Mouse (Mus musculus) intestine, embryonic 16.5 days (tissue): ENCODE results near the gene Tmem97. TPM values are rescaled to one million over a fixed set of nuclear protein-coding genes. Genes with fewer than 3 reads are reported as not detected.
"Not testable (repeated sequence)": the region's sequence is repeated elsewhere in the genome, so short reads cannot be mapped to it uniquely, and the experiment has no call there.

ENCODE experiments used
- ATAC-seq: fragments of 200-750 bp; cut with Nextera tagmentation; 2 replicates; pipeline ENCODE4 v1.8.0; 2017; ENCODE audit warnings: moderate TSS enrichment, moderate library complexity
- H3K27ac ChIP-seq: fragments of 300-500 bp; sonication (generic); 2 replicates; pipeline ENCODE4 v1.5.1; 2014; ENCODE audit warnings: mild to moderate bottlenecking, low read length
- H3K27me3 ChIP-seq: fragments of 300-500 bp; sonication (generic); replicated peaks from 2 replicates; pipeline ENCODE4 v1.6.1; 2014; ENCODE audit warnings: low read length, control low read depth, mixed read lengths; ENCODE audit not compliant: control insufficient read depth, insufficient read depth
- H3K36me3 ChIP-seq: fragments of 300-500 bp; sonication (generic); 2 replicates; pipeline ENCODE4 v1.6.1; 2014; ENCODE audit warnings: low read length, control low read depth; ENCODE audit not compliant: control insufficient read depth, insufficient read depth
- H3K4me1 ChIP-seq: fragments of 300-500 bp; sonication (generic); 2 replicates; pipeline ENCODE4 v1.6.1; 2014; ENCODE audit warnings: low read length, control low read depth, mixed read lengths; ENCODE audit not compliant: control insufficient read depth, insufficient read depth
- H3K4me2 ChIP-seq: fragments of 300-500 bp; sonication (generic); 2 replicates; pipeline ENCODE4 v1.6.1; 2014; ENCODE audit warnings: low read depth, low read length, control low read depth
- H3K4me3 ChIP-seq: fragments of 300-500 bp; sonication (generic); 2 replicates; pipeline ENCODE4 v1.5.1; 2014; ENCODE audit warnings: mild to moderate bottlenecking, low read length
- H3K9ac ChIP-seq: fragments of 300-500 bp; sonication (generic); 2 replicates; pipeline ENCODE4 v1.6.1; 2014; ENCODE audit warnings: low read depth, low read length
- H3K9me3 ChIP-seq: fragments of 300-500 bp; sonication (generic); 2 replicates; pipeline ENCODE4 v1.6.1; 2016; ENCODE audit warnings: low read length, control low read depth; ENCODE audit not compliant: control insufficient read depth
- WGBS: fragments of 180-500 bp; shearing (Covaris S2); extraction: QIAGEN DNeasy Blood & Tissue Kit; methylation state at CpG from one replicate; pipeline ENCODE4 v1.1.7; 2014; 5-methylcytosine and 5-hydroxymethylcytosine counted together
- polyA plus RNA-seq: library from polyadenylated mRNA; unstranded; fragments of >200 nt; fragmentation: Nextera tagmentation; extraction: Ambion mirVana; gene quantifications from 2 replicates; pipeline ENCODE4 v1.2.1, GENCODE M21; 2015

Gene Tmem97
- 228 and 248 TPM in 2 replicates for polyA plus RNA-seq

DNA sequence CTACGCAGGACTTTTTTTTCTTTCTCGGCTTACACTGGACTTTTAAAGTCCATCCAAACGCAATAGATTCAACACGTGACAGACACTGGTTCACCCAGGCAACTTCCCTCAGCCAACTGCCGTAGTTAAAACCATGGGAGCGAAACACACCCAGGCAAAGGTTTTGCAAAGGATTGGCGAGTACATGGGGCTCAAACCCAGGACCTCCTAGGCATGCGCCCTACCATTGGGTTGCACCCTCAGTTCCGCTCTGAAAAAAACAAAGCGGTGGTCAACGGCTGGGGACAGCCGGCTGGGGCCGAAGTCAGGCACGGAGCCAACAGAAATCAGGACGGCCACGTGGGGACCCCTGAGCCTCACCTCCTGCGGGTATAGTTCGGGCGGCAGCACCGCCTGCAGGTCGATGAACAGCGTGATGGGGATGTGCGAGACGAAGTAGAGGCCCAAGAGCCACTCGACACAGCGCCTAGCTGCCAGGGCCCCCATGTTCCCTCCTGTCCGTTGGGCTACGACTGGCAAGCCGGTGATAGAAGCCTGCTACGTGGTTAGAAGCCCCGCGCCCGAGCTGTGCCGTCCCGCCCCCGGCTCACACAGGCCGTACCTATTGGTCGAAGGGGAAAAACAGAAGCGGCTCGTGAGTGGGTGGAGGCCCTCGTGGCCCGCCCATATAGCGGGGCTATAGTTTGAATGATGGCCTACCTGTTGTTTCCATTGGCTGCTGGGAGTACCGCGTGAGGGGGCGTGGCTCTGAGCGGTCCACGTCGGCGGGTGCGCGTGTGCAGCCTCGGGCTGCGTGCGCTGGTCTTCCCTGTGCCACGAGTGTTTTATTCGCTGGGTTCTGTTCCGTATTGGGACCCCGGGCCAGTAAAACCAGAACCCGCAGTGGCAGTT is at the start of gene Tmem97:
Tmem97 (minus strand) TSS at position 610 of the 891 bp plus-strand sequence.
- under 1% methylated on average over 60 of the region's 60 CpGs for WGBS
- Histone ChIP-seq H3K36me3 (no peaks in the 10 kb centered on the region), H3K4me1 (peaks cover 20% of the 10 kb centered on the region), H3K4me3 (peak within 1 kb of the TSS; percentile 68), H3K27me3 (no peaks in the 10 kb centered on the region), H3K4me2 (peak within 1 kb of the TSS; percentile 72), H3K9ac (peak within 1 kb of the TSS; percentile 78), H3K27ac (peak within 1 kb of the TSS; percentile 84), H3K9me3 (no peaks in the 10 kb centered on the region)
- ATAC-seq = peak; percentile 99

DNA sequence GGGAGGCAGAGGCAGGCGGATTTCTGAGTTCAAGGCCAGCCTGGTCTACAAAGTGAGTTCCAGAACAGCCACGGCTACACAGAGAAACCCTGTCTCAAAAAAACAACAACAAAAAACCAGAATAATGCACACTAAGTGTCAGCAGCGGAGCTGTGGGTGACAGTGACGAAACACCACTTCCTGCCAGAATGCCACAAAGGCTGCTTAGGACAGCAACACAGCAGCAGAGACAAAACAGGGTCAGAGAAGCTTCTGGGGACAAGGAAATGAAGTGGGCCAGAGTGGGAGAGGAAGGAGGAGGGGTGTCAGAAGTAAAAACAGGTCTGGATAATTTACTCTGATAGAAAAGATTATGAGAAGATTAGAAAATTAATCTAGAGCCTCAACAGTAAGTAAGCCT is 49.5 kb upstream of the Tmem97 start:
- 76% methylated on average over 4 of the region's 4 CpGs for WGBS
- Histone ChIP-seq H3K27ac (no peak overlapping the region), H3K36me3 (no peaks in the 10 kb centered on the region), H3K27me3 (no peaks in the 10 kb centered on the region), H3K9ac (no peak overlapping the region), H3K4me2 (no peak overlapping the region), H3K4me3 (no peak overlapping the region), H3K9me3 (no peaks in the 10 kb centered on the region), H3K4me1 (no peaks in the 10 kb centered on the region)
- no peak for ATAC-seq

DNA sequence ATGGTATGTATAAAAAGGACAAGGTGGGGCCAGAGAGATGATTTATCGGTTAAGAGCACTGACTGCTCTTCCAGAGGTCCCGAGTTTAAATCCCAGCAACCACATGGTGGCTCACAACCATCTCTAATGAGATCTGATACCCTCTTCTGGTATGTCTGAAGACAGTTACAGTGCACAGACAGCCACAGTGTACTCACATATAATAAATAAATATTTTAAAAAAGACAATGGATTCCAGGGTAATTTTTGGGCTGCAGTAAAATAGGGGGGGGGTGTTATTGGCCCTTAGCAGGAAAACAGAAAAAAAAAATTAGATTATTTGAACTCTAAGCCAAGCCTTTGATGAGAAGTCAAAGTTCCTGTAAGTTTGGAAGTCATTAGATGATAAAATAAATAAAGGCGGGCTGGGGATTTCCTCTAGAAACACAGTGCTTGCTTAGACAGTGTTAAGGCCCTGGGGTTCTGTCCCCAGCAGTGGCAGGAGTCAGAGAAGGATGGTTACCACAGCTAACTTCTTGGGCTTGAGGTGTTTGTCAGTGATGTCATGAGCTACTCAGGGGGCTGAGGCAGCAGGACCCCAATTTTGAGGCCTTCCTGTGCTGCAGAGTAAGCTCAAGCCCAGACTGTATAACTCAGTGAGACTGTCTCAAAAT is 48.3 kb upstream of the Tmem97 start:
- Histone ChIP-seq H3K4me3 (no peak overlapping the region), H3K9me3 (no peaks in the 10 kb centered on the region), H3K4me2 (no peak overlapping the region), H3K27ac (no peak overlapping the region), H3K27me3 (no peaks in the 10 kb centered on the region), H3K36me3 (no peaks in the 10 kb centered on the region), H3K4me1 (no peaks in the 10 kb centered on the region), H3K9ac (no peak overlapping the region)
- 64% methylated on average over 3 of the region's 3 CpGs for WGBS
- ATAC-seq = no peak

DNA sequence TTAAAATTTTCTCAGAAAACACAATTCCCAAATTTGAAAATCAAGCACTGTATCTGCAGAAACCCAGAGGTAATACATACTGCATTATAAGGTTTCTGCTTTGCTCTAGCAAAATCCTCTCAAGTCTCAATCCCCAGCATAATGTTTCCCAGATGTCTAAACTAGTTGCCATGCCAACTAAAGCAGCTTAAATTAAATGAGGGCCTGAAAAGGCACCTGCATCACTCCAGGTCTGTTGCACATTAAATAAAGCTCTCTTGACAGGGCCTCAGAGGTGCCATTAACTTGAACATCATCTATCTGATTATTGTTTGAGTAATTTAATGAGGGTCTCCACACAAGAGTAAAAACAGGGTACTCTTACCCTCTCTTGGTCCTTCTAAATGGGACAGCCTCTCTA is 46.2 kb upstream of the Tmem97 start:
- H3K36me3 ChIP-seq = no peaks in the 10 kb centered on the region
- H3K9ac ChIP-seq = no peak overlapping the region
- no peak overlapping the region for H3K4me2 ChIP-seq
- no peaks in the 10 kb centered on the region for H3K9me3 ChIP-seq
- no peak overlapping the region for H3K4me3 ChIP-seq
- H3K27ac ChIP-seq = no peak overlapping the region
- ATAC-seq = no peak
- H3K27me3 ChIP-seq = no peaks in the 10 kb centered on the region
- no peaks in the 10 kb centered on the region for H3K4me1 ChIP-seq

DNA sequence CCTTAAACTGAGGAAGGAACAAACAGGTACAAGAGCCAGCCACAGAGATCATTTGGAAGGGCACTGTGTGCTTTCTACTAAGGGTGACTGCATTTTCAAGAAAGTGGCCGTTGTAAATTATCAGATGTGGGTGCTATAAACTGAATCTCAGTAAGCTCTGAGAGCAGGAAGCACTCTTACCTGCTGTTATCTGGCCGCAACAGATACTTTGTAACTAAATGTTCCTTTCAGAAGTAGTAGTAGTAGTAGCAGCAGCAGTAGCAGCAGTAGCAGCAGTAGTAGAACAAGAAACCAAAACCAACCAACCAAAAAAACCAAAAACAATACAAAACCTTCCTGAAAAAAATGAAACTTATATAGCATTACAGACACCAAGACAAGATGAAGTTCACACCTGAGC is 45.2 kb upstream of the Tmem97 start:
- Histone ChIP-seq H3K4me3 (no peak overlapping the region), H3K4me2 (no peak overlapping the region), H3K9ac (no peak overlapping the region), H3K27me3 (no peaks in the 10 kb centered on the region), H3K9me3 (no peaks in the 10 kb centered on the region), H3K36me3 (no peaks in the 10 kb centered on the region), H3K4me1 (no peaks in the 10 kb centered on the region), H3K27ac (no peak overlapping the region)
- WGBS = 69% methylated on average over 2 of the region's 2 CpGs
- ATAC-seq = no peak

DNA sequence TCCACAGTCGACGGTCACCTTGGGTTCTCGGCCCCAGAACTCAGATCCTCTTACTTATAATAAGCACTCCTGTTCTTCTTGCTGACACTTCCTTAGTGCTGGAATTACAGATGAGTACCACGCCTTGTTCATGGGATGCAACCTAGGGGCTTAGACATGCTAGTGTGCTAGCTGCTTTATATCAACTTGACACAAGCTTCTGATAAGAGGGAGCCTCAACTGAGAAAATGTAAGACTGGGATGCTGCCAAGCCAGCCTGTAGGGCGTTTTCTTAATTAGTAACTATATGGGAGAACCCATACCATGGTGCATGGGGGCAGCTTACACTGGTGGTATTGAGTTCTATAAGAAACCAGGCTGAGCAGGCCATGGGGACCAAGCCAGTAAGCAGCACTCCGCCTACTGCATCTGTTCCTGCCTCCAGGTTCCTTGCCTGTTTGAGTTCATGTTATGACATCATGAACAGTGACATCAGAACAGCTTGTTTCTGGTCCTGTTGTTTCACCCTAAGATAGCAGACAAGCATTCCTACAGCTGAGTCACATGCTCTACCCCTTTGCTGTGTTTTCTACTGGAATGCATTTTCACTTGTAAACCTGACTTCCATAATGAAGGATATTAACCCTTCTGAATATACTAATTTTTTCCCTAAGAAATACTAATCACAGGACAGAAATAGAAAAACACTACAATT is 43.8 kb upstream of the Tmem97 start:
- no peaks in the 10 kb centered on the region for H3K27me3 ChIP-seq
- no peak overlapping the region for H3K27ac ChIP-seq
- no peak overlapping the region for H3K4me2 ChIP-seq
- H3K4me3 ChIP-seq = no peak overlapping the region
- WGBS = 81% methylated on average over 6 of the region's 6 CpGs
- H3K36me3 ChIP-seq = no peaks in the 10 kb centered on the region
- ATAC-seq = no peak
- H3K9ac ChIP-seq = no peak overlapping the region
- no peaks in the 10 kb centered on the region for H3K4me1 ChIP-seq
- no peaks in the 10 kb centered on the region for H3K9me3 ChIP-seq

DNA sequence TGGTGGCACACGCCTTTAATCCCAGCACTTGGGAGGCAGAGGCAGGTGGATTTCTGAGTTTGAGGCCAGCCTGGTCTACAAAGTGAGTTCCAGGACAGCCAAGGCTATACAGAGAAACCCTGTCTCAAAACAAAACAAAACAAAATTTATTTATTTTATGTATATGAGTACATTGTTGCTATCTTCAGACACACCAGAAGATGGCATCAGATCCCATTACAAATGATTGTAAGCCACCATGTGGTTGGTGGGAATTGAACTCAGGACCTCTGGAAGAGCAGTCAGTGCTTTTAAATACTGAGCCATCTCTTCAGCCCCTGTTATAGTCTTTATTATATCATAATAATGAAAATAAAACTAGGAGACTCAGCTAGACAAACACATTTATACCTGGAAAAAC is 37.1 kb upstream of the Tmem97 start:
- H3K36me3 ChIP-seq, H3K4me3 ChIP-seq, H3K4me1 ChIP-seq, H3K4me2 ChIP-seq, H3K9me3 ChIP-seq, H3K27me3 ChIP-seq, H3K9ac ChIP-seq, ATAC-seq, H3K27ac ChIP-seq: not testable (repeated sequence)
- whole genome bisulfite sequencing = 85% methylated on average over 1 of the region's 1 CpGs

DNA sequence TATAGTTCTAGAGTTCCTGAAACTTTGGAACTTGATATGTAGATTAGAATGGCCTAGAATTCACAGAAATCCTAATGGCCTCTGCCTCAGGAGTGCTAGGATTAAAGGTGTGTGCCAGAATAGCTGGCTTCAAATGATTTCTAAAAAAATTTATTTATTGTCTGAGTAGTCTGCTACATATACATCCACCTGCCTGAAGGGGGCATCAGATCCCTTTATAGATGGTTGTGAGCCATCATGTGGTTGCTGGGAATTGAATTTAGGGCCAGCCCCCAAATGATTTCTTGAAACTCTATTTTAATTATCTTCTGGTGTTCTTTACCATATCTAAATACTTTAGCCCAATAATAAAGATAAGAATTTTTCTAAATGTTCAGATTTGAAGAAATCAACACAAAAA is 35.5 kb upstream of the Tmem97 start:
- Histone ChIP-seq H3K9ac (no peak overlapping the region), H3K4me1 (no peaks in the 10 kb centered on the region), H3K4me3 (no peak overlapping the region), H3K36me3 (peaks cover 4% of the 10 kb centered on the region), H3K27ac (no peak overlapping the region), H3K4me2 (no peak overlapping the region), H3K9me3 (no peaks in the 10 kb centered on the region), H3K27me3 (no peaks in the 10 kb centered on the region)
- no peak for ATAC-seq

DNA sequence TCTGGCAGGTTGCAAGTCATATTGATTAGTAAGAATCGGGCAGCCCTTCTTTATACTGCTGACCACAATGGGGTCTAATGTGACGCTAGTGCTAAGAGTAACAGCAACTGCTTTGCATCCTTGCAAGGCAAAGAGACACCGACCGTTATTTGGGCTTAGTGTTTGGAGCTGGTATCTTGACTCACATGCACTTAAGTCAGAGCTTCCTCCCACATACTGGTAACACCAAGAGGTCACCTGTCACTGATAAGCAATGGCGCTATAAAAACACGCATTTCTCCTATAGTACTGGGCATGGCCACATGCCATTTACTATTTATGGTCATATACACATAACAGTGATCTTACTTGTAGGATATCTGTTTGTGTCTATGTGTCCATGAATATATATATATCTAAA is 32.3 kb upstream of the Tmem97 start:
- WGBS = 87% methylated on average over 6 of the region's 6 CpGs
- no peaks in the 10 kb centered on the region for H3K4me1 ChIP-seq
- ATAC-seq = no peak
- H3K9me3 ChIP-seq = no peaks in the 10 kb centered on the region
- H3K27ac ChIP-seq = no peak overlapping the region
- no peak overlapping the region for H3K9ac ChIP-seq
- H3K36me3 ChIP-seq = peaks cover 4% of the 10 kb centered on the region
- H3K4me2 ChIP-seq = no peak overlapping the region
- no peaks in the 10 kb centered on the region for H3K27me3 ChIP-seq
- no peak overlapping the region for H3K4me3 ChIP-seq
